Mouse (Mus musculus) limb, embryonic 14.5 days (tissue): Measurements from ENCODE around the gene Pcnx. TPM values are rescaled to one million over a fixed set of nuclear protein-coding genes. Genes with fewer than 3 reads are reported as not detected.

Source experiments
- ATAC-seq: fragments of 200-750 bp; cut with Nextera tagmentation; 2 replicates; pipeline ENCODE4 v1.8.0; 2017; ENCODE audit warnings: low read depth, moderate number of reproducible peaks, moderate TSS enrichment; ENCODE audit not compliant: low FRiP score
- DNase-seq: peaks from one replicate; pipeline ENCODE4 v3.0.0-alpha.2; 2015; ENCODE audit warnings: low spot score
- H3K27ac ChIP-seq: fragments of 300-500 bp; sonication (generic); replicated peaks from 2 replicates; pipeline ENCODE4 v1.5.1; 2014; ENCODE audit warnings: low read depth, mild to moderate bottlenecking, low read length, moderate library complexity, mixed read lengths
- H3K27me3 ChIP-seq: fragments of 300-500 bp; sonication (generic); 2 replicates; pipeline ENCODE4 v1.6.1; 2014; ENCODE audit warnings: low read length, mixed read lengths; ENCODE audit not compliant: control insufficient read depth, insufficient read depth
- H3K36me3 ChIP-seq: fragments of 300-500 bp; sonication (generic); 2 replicates; pipeline ENCODE4 v1.6.1; 2014; ENCODE audit warnings: mild to moderate bottlenecking, low read length, moderate library complexity, mixed read lengths; ENCODE audit not compliant: control insufficient read depth, insufficient read depth
- H3K4me1 ChIP-seq: fragments of 300-500 bp; sonication (generic); 2 replicates; pipeline ENCODE4 v1.6.1; 2014; ENCODE audit warnings: antibody characterized with exemption, low read length, mixed read lengths; ENCODE audit not compliant: control insufficient read depth, insufficient read depth
- H3K4me2 ChIP-seq: fragments of 300-500 bp; sonication (generic); replicated peaks from 2 replicates; pipeline ENCODE4 v1.6.1; 2014; ENCODE audit warnings: low read depth, mild to moderate bottlenecking, low read length, moderate library complexity; ENCODE audit not compliant: severe bottlenecking
- H3K4me3 ChIP-seq: fragments of 300-500 bp; sonication (generic); replicated peaks from 2 replicates; pipeline ENCODE4 v1.5.1; 2014; ENCODE audit warnings: low read length
- H3K9ac ChIP-seq: fragments of 300-500 bp; sonication (generic); 2 replicates; pipeline ENCODE4 v1.6.1; 2014; ENCODE audit warnings: mild to moderate bottlenecking, low read depth, low read length, moderate library complexity; ENCODE audit not compliant: severe bottlenecking
- H3K9me3 ChIP-seq: fragments of 300-500 bp; sonication (generic); 2 replicates; pipeline ENCODE4 v1.6.1; 2016; ENCODE audit warnings: low read length; ENCODE audit not compliant: control insufficient read depth
- POLR2A ChIP-seq: fragments of 200-500 bp; IDR thresholded peaks from 2 replicates; pipeline ENCODE4 v1.8.0; 2012; ENCODE audit warnings: inconsistent platforms, mild to moderate bottlenecking, moderate library complexity, borderline replicate concordance; ENCODE audit not compliant: insufficient read depth, insufficient read length; ENCODE audit errors: extremely low read depth
- WGBS: fragments of 180-500 bp; shearing (Covaris S2); extraction: QIAGEN DNeasy Blood & Tissue Kit; methylation state at CpG from one replicate; pipeline ENCODE4 v1.1.7; 2014; 5-methylcytosine and 5-hydroxymethylcytosine counted together
- polyA plus RNA-seq, 2 experiments: library from polyadenylated mRNA; depleted of rRNA in 1 of 2; stranded (reverse) in 1 of 2; unstranded in 1 of 2; fragments of >200 nt; fragmentation: Nextera tagmentation in 1 of 2; extraction: Ambion mirVana in 1 of 2; gene quantifications; 2 replicates each; pipeline versions ENCODE4 v1.2.1 to v1.2.3; 2012 to 2014

Pcnx gene
- polyA plus RNA-seq, 2 experiments = 18.4 to 36.6 TPM

GRCm38 (mm10) chr12:81873345-81873744, 13.5 kb downstream of the Pcnx start:
- no peak for TF ChIP-seq POLR2A
- DNase-seq (no peak), ATAC-seq (no peak)
- no peak overlapping the region for H3K27ac ChIP-seq
- 0 out of 2 replicates have a peak, but pooled peaks cover 4% of the 10 kb centered on the region for H3K4me1 ChIP-seq
- H3K36me3 ChIP-seq = no peaks in the 10 kb centered on the region
- H3K27me3 ChIP-seq = no peaks in the 10 kb centered on the region
- H3K4me2 ChIP-seq = no peak overlapping the region
- WGBS = 58% methylated on average over 4 of the region's 4 CpGs
- no peak overlapping the region for H3K4me3 ChIP-seq
- no peak overlapping the region for H3K9ac ChIP-seq
- no peaks in the 10 kb centered on the region for H3K9me3 ChIP-seq

GRCm38 (mm10) chr12:81880161-81880560, 20.3 kb downstream of the Pcnx start:
- no peaks in the 10 kb centered on the region for H3K27me3 ChIP-seq
- ATAC-seq (no peak), DNase-seq (no peak)
- no peaks in the 10 kb centered on the region for H3K9me3 ChIP-seq
- no peak for TF ChIP-seq POLR2A
- no peak overlapping the region for H3K4me2 ChIP-seq
- H3K4me3 ChIP-seq = no peak overlapping the region
- H3K36me3 ChIP-seq = no peaks in the 10 kb centered on the region
- H3K9ac ChIP-seq = no peak overlapping the region
- H3K4me1 ChIP-seq = 0 out of 2 replicates have a peak, but pooled peaks cover 3% of the 10 kb centered on the region
- H3K27ac ChIP-seq = no peak overlapping the region
- 92% methylated on average over 3 of the region's 3 CpGs for WGBS

- DNase-seq (no peak), ATAC-seq (no peak)
- Histone ChIP-seq H3K4me3 (no peak overlapping the region), H3K4me1 (0 out of 2 replicates have a peak, but pooled peaks cover 3% of the 10 kb centered on the region), H3K9me3 (no peaks in the 10 kb centered on the region), H3K4me2 (no peak overlapping the region), H3K9ac (no peak overlapping the region), H3K27me3 (no peaks in the 10 kb centered on the region), H3K27ac (no peak overlapping the region), H3K36me3 (no peaks in the 10 kb centered on the region)
- no peak for TF ChIP-seq POLR2A
- WGBS = 59% methylated on average over 11 of the region's 11 CpGs
Measured at GRCm38 (mm10) chr12:81883255-81884106, 23.7 kb downstream of the Pcnx start.

- H3K4me2 ChIP-seq = no peak overlapping the region
- ATAC-seq = no peak
- H3K27me3 ChIP-seq = no peaks in the 10 kb centered on the region
- no peak for DNase-seq
- no peaks in the 10 kb centered on the region for H3K9me3 ChIP-seq
- H3K4me3 ChIP-seq = no peak overlapping the region
- whole genome bisulfite sequencing = 81% methylated on average over 3 of the region's 3 CpGs
- H3K27ac ChIP-seq = no peak overlapping the region
- H3K4me1 ChIP-seq = 0 out of 2 replicates have a peak, but pooled peaks cover 3% of the 10 kb centered on the region
- TF ChIP-seq POLR2A = no peak
- H3K36me3 ChIP-seq = no peaks in the 10 kb centered on the region
- H3K9ac ChIP-seq = no peak overlapping the region
Measured at GRCm38 (mm10) chr12:81884107-81884398, 24.2 kb downstream of the Pcnx start.

- H3K4me1 ChIP-seq = 0 out of 2 replicates have a peak, but pooled peaks cover 3% of the 10 kb centered on the region
- ATAC-seq = no peak
- DNase-seq = no peak
- no peak overlapping the region for H3K9ac ChIP-seq
- no peaks in the 10 kb centered on the region for H3K36me3 ChIP-seq
- H3K4me3 ChIP-seq = no peak overlapping the region
- no peak overlapping the region for H3K4me2 ChIP-seq
- no peaks in the 10 kb centered on the region for H3K9me3 ChIP-seq
- no peaks in the 10 kb centered on the region for H3K27me3 ChIP-seq
- WGBS = 49% methylated on average over 5 of the region's 5 CpGs
- no peak for TF ChIP-seq POLR2A
- H3K27ac ChIP-seq = no peak overlapping the region
Measured at GRCm38 (mm10) chr12:81884983-81885382, 25.2 kb downstream of the Pcnx start.
